Mouse (Mus musculus): Measurements from ENCODE around the gene Ncoa7. TPM values are rescaled to one million over a fixed set of nuclear protein-coding genes. Genes with fewer than 3 reads are reported as not detected.

Ncoa7 gene
- total and polyA plus RNA-seq, 3 experiments, result 16.3 to 50.1 (median 16.6) TPM

GRCm38 (mm10) chr10:30609614-30610013 lies 193.5 kb downstream of the Ncoa7 start:
- Histone ChIP-seq H3K36me3 (replicated peaks) (peaks cover 30% of the 10 kb centered on the region), H3K27me3 (ENCODE audit: insufficient read depth, low read length) (no peaks in the 10 kb centered on the region), H3K9me3 (replicated peaks) (no peaks in the 10 kb centered on the region), H3K4me3 (ENCODE audit: low read depth, low read length) (no peak overlapping the region), H3K4me1 (ENCODE audit: insufficient read depth, low read depth, low read length) (no peaks in the 10 kb centered on the region)
- DNase-seq (ENCODE audit: low spot score) (no peak), ATAC-seq (ENCODE audit: extremely low read depth, insufficient number of reproducible peaks, low FRiP score, poor library complexity, severe bottlenecking) (no peak)
- no peak for TF ChIP-seq GATA2 (IDR thresholded peaks at IDR 0.05; ENCODE audit: borderline replicate concordance, low read depth, low read length)
- no peak for TF ChIP-seq CTCF (IDR thresholded peaks at IDR 0.05; ENCODE audit: low read depth, low read length)
- no peak for TF ChIP-seq GATA1 (IDR thresholded peaks at IDR 0.05; ENCODE audit: borderline replicate concordance, low read length)
- TF ChIP-seq POLR2AphosphoS5 (IDR thresholded peaks at IDR 0.05; ENCODE audit: insufficient replicate concordance, low read depth, low read length), result no peak
- TF ChIP-seq TAL1 (conservative IDR thresholded peaks at IDR 0.05; ENCODE audit: low read depth, low read length), result no peak

DNA sequence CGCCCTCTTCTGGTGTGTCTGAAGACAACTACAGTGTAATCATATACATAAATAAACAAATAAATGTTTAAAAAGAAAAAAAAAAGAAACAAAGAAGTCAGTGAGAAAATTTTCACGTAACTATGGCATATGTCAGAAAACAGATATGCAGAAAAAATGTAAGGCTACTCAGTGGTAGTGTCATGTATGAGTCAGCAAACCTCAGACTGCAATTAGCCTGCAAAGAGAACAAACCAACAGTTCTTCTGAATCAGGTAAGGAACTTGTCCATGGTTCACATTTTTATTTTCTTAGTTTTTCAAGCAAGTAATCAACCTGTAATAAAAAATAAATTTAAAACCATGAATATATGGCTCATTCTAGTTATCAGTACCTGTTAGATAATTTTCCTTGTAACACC lies 195.0 kb downstream of the Ncoa7 start:
- peaks cover 25% of the 10 kb centered on the region for H3K36me3 ChIP-seq (replicated peaks)
- DNase-seq (ENCODE audit: low spot score), result no peak
- no peaks in the 10 kb centered on the region for H3K9me3 ChIP-seq (replicated peaks)
- no peaks in the 10 kb centered on the region for H3K4me1 ChIP-seq (ENCODE audit: insufficient read depth, low read depth, low read length)
- no peak for ATAC-seq (ENCODE audit: extremely low read depth, insufficient number of reproducible peaks, low FRiP score, poor library complexity, severe bottlenecking)
- H3K4me3 ChIP-seq (ENCODE audit: low read depth, low read length), result no peak overlapping the region
- TF ChIP-seq POLR2AphosphoS5 (IDR thresholded peaks at IDR 0.05; ENCODE audit: insufficient replicate concordance, low read depth, low read length), result no peak
- TF ChIP-seq GATA2 (IDR thresholded peaks at IDR 0.05; ENCODE audit: borderline replicate concordance, low read depth, low read length), result no peak
- no peak for TF ChIP-seq GATA1 (IDR thresholded peaks at IDR 0.05; ENCODE audit: borderline replicate concordance, low read length)
- no peak for TF ChIP-seq CTCF (IDR thresholded peaks at IDR 0.05; ENCODE audit: low read depth, low read length)
- no peak for TF ChIP-seq TAL1 (conservative IDR thresholded peaks at IDR 0.05; ENCODE audit: low read depth, low read length)
- H3K27me3 ChIP-seq (ENCODE audit: insufficient read depth, low read length), result no peaks in the 10 kb centered on the region

DNA sequence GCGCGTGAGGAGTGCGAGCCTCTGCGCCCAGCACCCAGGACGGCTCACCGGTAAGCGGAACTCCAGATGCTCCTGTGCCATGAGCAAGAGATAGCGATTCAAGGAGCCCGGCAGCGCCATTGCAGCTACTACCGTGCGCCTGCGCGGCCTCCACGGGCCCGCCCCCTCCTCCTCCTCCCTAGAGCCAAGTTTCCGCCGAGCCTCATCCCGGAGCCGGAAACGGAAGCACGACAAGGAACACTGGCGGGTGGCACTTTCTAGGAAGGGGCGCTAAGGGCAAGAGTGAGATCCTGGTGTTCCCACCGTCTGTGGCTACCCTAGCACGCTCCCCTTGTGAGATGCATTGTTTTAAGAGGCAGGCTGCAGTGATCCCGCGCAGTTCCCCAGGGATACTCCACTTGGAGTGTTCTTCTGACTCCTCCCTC lies 202.6 kb downstream of the Ncoa7 start, which contains the start of gene Trmt11:
Gene Trmt11, minus strand, starts transcription at position 208 of the 425 bp plus-strand sequence.
- peaks cover 31% of the 10 kb centered on the region for H3K4me1 ChIP-seq (ENCODE audit: insufficient read depth, low read depth, low read length)
- H3K27me3 ChIP-seq (ENCODE audit: insufficient read depth, low read length), result no peaks in the 10 kb centered on the region
- TF ChIP-seq GATA2 (IDR thresholded peaks at IDR 0.05; ENCODE audit: borderline replicate concordance, low read depth, low read length), result no peak
- no peak for TF ChIP-seq CTCF (IDR thresholded peaks at IDR 0.05; ENCODE audit: low read depth, low read length)
- no peak for TF ChIP-seq POLR2AphosphoS5 (IDR thresholded peaks at IDR 0.05; ENCODE audit: insufficient replicate concordance, low read depth, low read length)
- TF ChIP-seq GATA1 (IDR thresholded peaks at IDR 0.05; ENCODE audit: borderline replicate concordance, low read length), result no peak
- TF ChIP-seq TAL1 (conservative IDR thresholded peaks at IDR 0.05; ENCODE audit: low read depth, low read length), result no peak
- peak within 1 kb of the TSS; percentile 84 for H3K4me3 ChIP-seq (ENCODE audit: low read depth, low read length)
- peak; percentile 84 for DNase-seq (ENCODE audit: low spot score)
- H3K36me3 ChIP-seq (replicated peaks), result peaks cover 36% of the 10 kb centered on the region
- no peaks in the 10 kb centered on the region for H3K9me3 ChIP-seq (replicated peaks)
- ATAC-seq (ENCODE audit: extremely low read depth, insufficient number of reproducible peaks, low FRiP score, poor library complexity, severe bottlenecking), result peak; percentile 86

DNA sequence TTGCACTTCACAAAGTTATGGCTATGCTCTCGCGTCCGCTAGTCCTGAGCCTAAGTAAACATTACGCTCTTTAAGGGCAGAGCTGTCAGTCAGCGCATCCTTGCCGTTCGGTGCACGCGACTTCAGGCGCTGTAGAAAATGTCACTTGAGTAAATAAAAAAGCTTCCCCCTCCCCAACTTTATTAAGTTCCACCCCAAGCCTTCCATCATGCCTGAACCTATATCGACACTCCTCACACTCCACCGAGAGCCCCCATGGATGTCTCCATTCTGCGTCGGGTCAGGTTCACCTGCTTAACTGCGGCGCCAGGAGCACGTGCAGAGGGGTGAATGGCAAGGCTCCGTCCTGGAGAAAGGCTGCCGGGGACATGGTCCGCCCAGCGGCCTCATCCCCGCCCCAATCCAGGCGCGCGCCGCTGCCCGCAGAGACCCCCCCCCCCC lies 203.0 kb downstream of the Ncoa7 start:
- H3K9me3 ChIP-seq (replicated peaks), result no peaks in the 10 kb centered on the region
- H3K4me3 ChIP-seq (ENCODE audit: low read depth, low read length), result peak overlapping the region; percentile 84
- H3K27me3 ChIP-seq (ENCODE audit: insufficient read depth, low read length), result no peaks in the 10 kb centered on the region
- DNase-seq (ENCODE audit: low spot score) (no peak), ATAC-seq (ENCODE audit: extremely low read depth, insufficient number of reproducible peaks, low FRiP score, poor library complexity, severe bottlenecking) (peak; percentile 56)
- H3K4me1 ChIP-seq (ENCODE audit: insufficient read depth, low read depth, low read length), result peaks cover 31% of the 10 kb centered on the region
- H3K36me3 ChIP-seq (replicated peaks), result peaks cover 38% of the 10 kb centered on the region
- TF ChIP-seq GATA1 (IDR thresholded peaks at IDR 0.05; ENCODE audit: borderline replicate concordance, low read length) (no peak), GATA2 (IDR thresholded peaks at IDR 0.05; ENCODE audit: borderline replicate concordance, low read depth, low read length) (no peak), CTCF (IDR thresholded peaks at IDR 0.05; ENCODE audit: low read depth, low read length) (no peak), POLR2AphosphoS5 (IDR thresholded peaks at IDR 0.05; ENCODE audit: insufficient replicate concordance, low read depth, low read length) (no peak), TAL1 (conservative IDR thresholded peaks at IDR 0.05; ENCODE audit: low read depth, low read length) (no peak)

GRCm38 (mm10) chr10:30587037-30587436 lies 216.1 kb downstream of the Ncoa7 start:
- Histone ChIP-seq H3K9me3 (replicated peaks) (no peaks in the 10 kb centered on the region), H3K36me3 (replicated peaks) (peaks cover 70% of the 10 kb centered on the region), H3K4me1 (ENCODE audit: insufficient read depth, low read depth, low read length) (peaks cover 13% of the 10 kb centered on the region), H3K27me3 (ENCODE audit: insufficient read depth, low read length) (no peaks in the 10 kb centered on the region), H3K4me3 (ENCODE audit: low read depth, low read length) (no peak overlapping the region)
- DNase-seq (ENCODE audit: low spot score) (no peak), ATAC-seq (ENCODE audit: extremely low read depth, insufficient number of reproducible peaks, low FRiP score, poor library complexity, severe bottlenecking) (no peak)
- TF ChIP-seq GATA1 (IDR thresholded peaks at IDR 0.05; ENCODE audit: borderline replicate concordance, low read length) (no peak), CTCF (IDR thresholded peaks at IDR 0.05; ENCODE audit: low read depth, low read length) (no peak), TAL1 (conservative IDR thresholded peaks at IDR 0.05; ENCODE audit: low read depth, low read length) (no peak), POLR2AphosphoS5 (IDR thresholded peaks at IDR 0.05; ENCODE audit: insufficient replicate concordance, low read depth, low read length) (no peak), GATA2 (IDR thresholded peaks at IDR 0.05; ENCODE audit: borderline replicate concordance, low read depth, low read length) (no peak)

DNA sequence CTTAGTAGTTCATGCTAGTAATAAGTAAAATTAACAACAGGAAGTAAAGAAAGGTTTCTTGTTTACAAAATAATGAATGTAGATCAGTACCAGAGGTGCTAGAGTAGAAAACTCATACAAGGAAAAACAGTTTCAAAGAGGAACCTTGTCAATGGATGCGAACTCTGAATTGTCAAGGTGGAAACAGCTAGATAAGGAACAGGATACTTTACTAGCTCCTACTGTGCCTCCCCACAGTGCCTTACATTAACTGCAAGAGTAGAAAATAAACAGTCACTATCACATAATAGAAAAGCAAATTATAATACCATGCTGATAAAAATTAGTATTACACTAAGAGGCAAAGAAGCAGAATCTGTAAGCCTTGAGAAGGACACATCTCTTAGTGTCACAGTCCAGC lies 217.4 kb downstream of the Ncoa7 start:
- H3K4me1 ChIP-seq (ENCODE audit: insufficient read depth, low read depth, low read length), result peaks cover 13% of the 10 kb centered on the region
- peak; percentile 70 for ATAC-seq (ENCODE audit: extremely low read depth, insufficient number of reproducible peaks, low FRiP score, poor library complexity, severe bottlenecking)

More for the DNA sequence above, 217.4 kb downstream of the Ncoa7 start:
- H3K4me3 ChIP-seq (ENCODE audit: low read depth, low read length), result no peak overlapping the region
- peaks cover 60% of the 10 kb centered on the region for H3K36me3 ChIP-seq (replicated peaks)
- no peak for DNase-seq (ENCODE audit: low spot score)
- no peaks in the 10 kb centered on the region for H3K9me3 ChIP-seq (replicated peaks)
- no peaks in the 10 kb centered on the region for H3K27me3 ChIP-seq (ENCODE audit: insufficient read depth, low read length)
- TF ChIP-seq GATA1 (IDR thresholded peaks at IDR 0.05; ENCODE audit: borderline replicate concordance, low read length) (no peak), POLR2AphosphoS5 (IDR thresholded peaks at IDR 0.05; ENCODE audit: insufficient replicate concordance, low read depth, low read length) (no peak), CTCF (IDR thresholded peaks at IDR 0.05; ENCODE audit: low read depth, low read length) (no peak), GATA2 (IDR thresholded peaks at IDR 0.05; ENCODE audit: borderline replicate concordance, low read depth, low read length) (no peak), TAL1 (conservative IDR thresholded peaks at IDR 0.05; ENCODE audit: low read depth, low read length) (no peak; the same call in 1 of the 2 replicates)

Other genes starting within 250 kb of the Ncoa7 start
- gene Trmt11, start 202.6 kb downstream of the Ncoa7 start, total RNA-seq (2014; fragmentation: Nextera tagmentation), result 33.9 and 38.4 TPM in 2 replicates
- 39.6 and 44.5 TPM in 2 replicates for gene Trmt11, start 202.6 kb downstream of the Ncoa7 start, total RNA-seq (2017)
- gene Trmt11, start 202.6 kb downstream of the Ncoa7 start, polyA plus RNA-seq (2012), result 2.5 and 4.5 TPM in 2 replicates
- gene Hint3, start 173.7 kb downstream of the Ncoa7 start, total RNA-seq (2014; fragmentation: Nextera tagmentation), result 14.8 and 19.2 TPM in 2 replicates
- 17.8 and 19.3 TPM in 2 replicates for gene Hint3, start 173.7 kb downstream of the Ncoa7 start, total RNA-seq (2017)
- gene Hint3, start 173.7 kb downstream of the Ncoa7 start, polyA plus RNA-seq (2012), result 10.2 and 11.5 TPM in 2 replicates
- gene Hey2, start 39.5 kb upstream of the Ncoa7 start, total RNA-seq (2014; fragmentation: Nextera tagmentation), result not detected in 2 replicates
- gene Hey2, start 39.5 kb upstream of the Ncoa7 start, total RNA-seq (2017), result 0.44 and 0.52 TPM in 2 replicates
- 0.02 TPM in 1 of 2 replicates, not detected in the other for gene Hey2, start 39.5 kb upstream of the Ncoa7 start, polyA plus RNA-seq (2012)

Data from G1E (cell line).